ENCODE assay signal across 8 mouse cellular contexts in genomic region chr15:79685141-79685641, GRCm38 (mm10). TPM values are rescaled to one million over a fixed set of nuclear protein-coding genes. Genes with fewer than 3 reads are reported as not detected.
DNase-seq lines count a peak whose midpoint lies in the region; ATAC-seq and TF ChIP-seq lines count a peak whose summit lies in the region.

No protein-coding gene starts in this region.

- TF ChIP-seq POLR2A in testis, adult 2 months (IDR thresholded peaks at IDR 0.05; ENCODE audit: control insufficient read depth, low read depth, low read length): no peak

- 54% methylated on average over 6 of the region's 6 CpGs for WGBS in hindbrain, embryonic 12.5 days
- WGBS in limb, embryonic 15.5 days: 21% methylated on average over 6 of the region's 6 CpGs

- H3K36me3 ChIP-seq in testis, adult 2 months (ENCODE audit: control insufficient read depth, insufficient read depth, low read length): peaks cover 3% of the 10 kb centered on the region
- H3K36me3 ChIP-seq in hindbrain, embryonic 12.5 days: no peaks in the 10 kb centered on the region
- 0 out of 2 replicates have a peak, but pooled peaks cover 3% of the 10 kb centered on the region for H3K36me3 ChIP-seq in limb, embryonic 15.5 days

- peak overlapping the region; percentile 96 for H3K4me3 ChIP-seq in testis, adult 2 months (ENCODE audit: control insufficient read depth, low read depth, low read length)
- peak overlapping the region; percentile 95 for H3K4me3 ChIP-seq in hindbrain, embryonic 12.5 days
- H3K4me3 ChIP-seq in limb, embryonic 15.5 days: peak overlapping the region; percentile 87

- ATAC-seq in hindbrain, embryonic 12.5 days (ENCODE audit: low FRiP score): no peak
- no peak for ATAC-seq in limb, embryonic 15.5 days (ENCODE audit: insufficient number of reproducible peaks, low FRiP score, low TSS enrichment, low read depth)
- ATAC-seq in frontal cortex, adult (ENCODE audit: low TSS enrichment): no peak

- no peak overlapping the region for H3K27ac ChIP-seq in testis, adult 2 months (ENCODE audit: control insufficient read depth, insufficient read depth, low read depth, low read length)
- H3K27ac ChIP-seq in hindbrain, embryonic 12.5 days: no peak overlapping the region
- no peak overlapping the region for H3K27ac ChIP-seq in limb, embryonic 15.5 days

- peaks cover 6% of the 10 kb centered on the region for H3K4me1 ChIP-seq in testis, adult 2 months (ENCODE audit: control insufficient read depth, insufficient read depth, low read length)
- H3K4me1 ChIP-seq in hindbrain, embryonic 12.5 days: peaks cover 61% of the 10 kb centered on the region
- peaks cover 64% of the 10 kb centered on the region for H3K4me1 ChIP-seq in limb, embryonic 15.5 days

- no peak for TF ChIP-seq CTCF in testis, adult 2 months (IDR thresholded peaks at IDR 0.05; ENCODE audit: control insufficient read depth, insufficient read depth, insufficient replicate concordance, low read depth, low read length)

- H3K27me3 ChIP-seq in testis, adult 2 months (ENCODE audit: control insufficient read depth, insufficient read depth, low read length): no peaks in the 10 kb centered on the region
- H3K27me3 ChIP-seq in hindbrain, embryonic 12.5 days: no peaks in the 10 kb centered on the region
- no peaks in the 10 kb centered on the region for H3K27me3 ChIP-seq in limb, embryonic 15.5 days

- no peak for DNase-seq in testis, postnatal 14 days (ENCODE audit: low spot score)
- DNase-seq in B cell, adult 2 months: no peak
- DNase-seq in cerebellum, adult 18-20 months: no peak
- DNase-seq in Muller cell, postnatal 12 days (ENCODE audit: inconsistent ontology term): no peak

- H3K4me2 ChIP-seq in hindbrain, embryonic 12.5 days (replicated peaks): peak overlapping the region; percentile 80
- H3K4me2 ChIP-seq in limb, embryonic 15.5 days: peak overlapping the region; percentile 67

- no peaks in the 10 kb centered on the region for H3K9me3 ChIP-seq in hindbrain, embryonic 12.5 days (replicated peaks)
- H3K9me3 ChIP-seq in limb, embryonic 15.5 days: no peaks in the 10 kb centered on the region

- H3K9ac ChIP-seq in hindbrain, embryonic 12.5 days: peak overlapping the region; percentile 97; the same call in 1 of the 2 replicates
- 0 out of 2 replicates have a peak overlapping the region, but pooled peaks have one; percentile 15 for H3K9ac ChIP-seq in limb, embryonic 15.5 days

RNA-seq across cellular contexts. Expression of gene Josd1, which starts 2.5 kb away (rescaled TPM):
- 22.6 and 24.9 TPM in 2 replicates for polyA plus RNA-seq in testis, adult 2 months (2012; rRNA removed)
- polyA plus RNA-seq in hindbrain, embryonic 12.5 days (2016; fragmentation: Nextera tagmentation; extraction: Ambion mirVana): 29.0 and 29.7 TPM in 2 replicates
- polyA plus RNA-seq in limb, embryonic 15.5 days (2015; fragmentation: Nextera tagmentation; extraction: Ambion mirVana): 20.2 and 27.8 TPM in 2 replicates

RNA-seq across cellular contexts. Expression of gene Gtpbp1, which starts 5.5 kb away (rescaled TPM):
- polyA plus RNA-seq in testis, adult 2 months (2012; rRNA removed): 38.8 and 42.7 TPM in 2 replicates
- polyA plus RNA-seq in hindbrain, embryonic 12.5 days (2016; fragmentation: Nextera tagmentation; extraction: Ambion mirVana): 41.4 and 45.5 TPM in 2 replicates
- polyA plus RNA-seq in limb, embryonic 15.5 days (2015; fragmentation: Nextera tagmentation; extraction: Ambion mirVana): 35.0 and 36.0 TPM in 2 replicates

RNA-seq across cellular contexts. Expression of gene Tomm22, which starts 14.5 kb away (rescaled TPM):
- 301 and 361 TPM in 2 replicates for polyA plus RNA-seq in testis, adult 2 months (2012; rRNA removed)
- polyA plus RNA-seq in hindbrain, embryonic 12.5 days (2016; fragmentation: Nextera tagmentation; extraction: Ambion mirVana): 239 and 249 TPM in 2 replicates
- polyA plus RNA-seq in limb, embryonic 15.5 days (2015; fragmentation: Nextera tagmentation; extraction: Ambion mirVana): 216 and 223 TPM in 2 replicates

RNA-seq across cellular contexts. Expression of gene Cby1, which starts 26.2 kb away (rescaled TPM):
- polyA plus RNA-seq in testis, adult 2 months (2012; rRNA removed): 57.1 and 58.1 TPM in 2 replicates
- polyA plus RNA-seq in hindbrain, embryonic 12.5 days (2016; fragmentation: Nextera tagmentation; extraction: Ambion mirVana): 63.7 and 69.0 TPM in 2 replicates
- polyA plus RNA-seq in limb, embryonic 15.5 days (2015; fragmentation: Nextera tagmentation; extraction: Ambion mirVana): 49.3 and 52.6 TPM in 2 replicates

RNA-seq across cellular contexts. Expression of gene Fam227a, which starts 26.4 kb away (rescaled TPM):
- polyA plus RNA-seq in testis, adult 2 months (2012; rRNA removed): 20.0 and 20.4 TPM in 2 replicates
- polyA plus RNA-seq in hindbrain, embryonic 12.5 days (2016; fragmentation: Nextera tagmentation; extraction: Ambion mirVana): 5.5 and 5.9 TPM in 2 replicates
- 0.82 and 0.88 TPM in 2 replicates for polyA plus RNA-seq in limb, embryonic 15.5 days (2015; fragmentation: Nextera tagmentation; extraction: Ambion mirVana)
